Mouse (Mus musculus) stomach, embryonic 15.5 days (tissue): ENCODE results near the gene Dhx32. TPM values are rescaled to one million over a fixed set of nuclear protein-coding genes. Genes with fewer than 3 reads are reported as not detected.

Experiments used
- ATAC-seq: fragments of 200-750 bp; cut with Nextera tagmentation; 2 replicates; pipeline ENCODE4 v1.8.0; 2017; ENCODE audit warnings: low read depth, moderate number of reproducible peaks, moderate TSS enrichment; ENCODE audit not compliant: insufficient read depth, low FRiP score
- H3K27ac ChIP-seq: fragments of 300-500 bp; sonication (generic); 2 replicates; pipeline ENCODE4 v1.5.1; 2015; ENCODE audit warnings: mild to moderate bottlenecking, inconsistent platforms
- H3K27me3 ChIP-seq: fragments of 300-500 bp; sonication (generic); replicated peaks from 2 replicates; pipeline ENCODE4 v1.6.1; 2015; ENCODE audit warnings: inconsistent platforms
- H3K36me3 ChIP-seq: fragments of 300-500 bp; sonication (generic); 2 replicates; pipeline ENCODE4 v1.6.1; 2015; ENCODE audit warnings: inconsistent platforms
- H3K4me1 ChIP-seq: fragments of 300-500 bp; sonication (generic); 2 replicates; pipeline ENCODE4 v1.6.1; 2015; ENCODE audit warnings: inconsistent platforms
- H3K4me2 ChIP-seq: fragments of 300-500 bp; sonication (generic); 2 replicates; pipeline ENCODE4 v1.6.1; 2015; ENCODE audit warnings: mild to moderate bottlenecking, inconsistent platforms
- H3K4me3 ChIP-seq: fragments of 300-500 bp; sonication (generic); replicated peaks from 2 replicates; pipeline ENCODE4 v1.5.1; 2015; ENCODE audit warnings: inconsistent platforms
- H3K9ac ChIP-seq: fragments of 300-500 bp; sonication (generic); 2 replicates; pipeline ENCODE4 v1.6.1; 2015; ENCODE audit warnings: inconsistent platforms
- H3K9me3 ChIP-seq: fragments of 300-500 bp; sonication (generic); 2 replicates; pipeline ENCODE4 v1.6.1; 2016; ENCODE audit warnings: inconsistent platforms
- WGBS: fragments of 180-500 bp; shearing (Covaris S2); methylation state at CpG from one replicate; pipeline ENCODE4 v1.1.7; 2015; 5-methylcytosine and 5-hydroxymethylcytosine counted together
- polyA plus RNA-seq: library from polyadenylated mRNA; unstranded; fragments of >200 nt; fragmentation: Nextera tagmentation; extraction: Ambion mirVana; gene quantifications from 2 replicates; pipeline ENCODE4 v1.2.1, GENCODE M21; 2015

Gene Dhx32
- polyA plus RNA-seq, 1 experiment from 2014 or later: 45.3 TPM

- Histone ChIP-seq H3K4me3 (no peak overlapping the region), H3K9me3 (no peaks in the 10 kb centered on the region), H3K9ac (no peak overlapping the region), H3K4me1 (0 out of 2 replicates have a peak, but pooled peaks cover 4% of the 10 kb centered on the region), H3K36me3 (peaks cover 5% of the 10 kb centered on the region; the same call in 1 of the 2 replicates), H3K27me3 (no peaks in the 10 kb centered on the region), H3K27ac (no peak overlapping the region), H3K4me2 (no peak overlapping the region)
- 79% methylated on average over 1 of the region's 1 CpGs for WGBS
- no peak for ATAC-seq
Measured at GRCm38 (mm10) chr7:133744209-133744608, 38.3 kb downstream of the Dhx32 start.

- H3K27ac ChIP-seq: no peak overlapping the region
- 47% methylated on average over 4 of the region's 4 CpGs for WGBS
Measured at GRCm38 (mm10) chr7:133743611-133744010, 38.9 kb downstream of the Dhx32 start.

GRCm38 (mm10) chr7:133742530-133743325, 39.8 kb downstream of the Dhx32 start:
- no peaks in the 10 kb centered on the region for H3K9me3 ChIP-seq
- H3K4me1 ChIP-seq: 0 out of 2 replicates have a peak, but pooled peaks cover under 1% of the 10 kb centered on the region
- H3K4me2 ChIP-seq: no peak overlapping the region
- no peak for ATAC-seq
- H3K36me3 ChIP-seq: peaks cover 5% of the 10 kb centered on the region; the same call in 1 of the 2 replicates
- H3K4me3 ChIP-seq: no peak overlapping the region
- H3K9ac ChIP-seq: no peak overlapping the region
- no peak overlapping the region for H3K27ac ChIP-seq
- 90% methylated on average over 12 of the region's 12 CpGs for WGBS
- no peaks in the 10 kb centered on the region for H3K27me3 ChIP-seq

More at GRCm38 (mm10) chr7:133743611-133744010, 38.9 kb downstream of the Dhx32 start:
- no peak overlapping the region for H3K4me3 ChIP-seq
- H3K36me3 ChIP-seq: peaks cover 5% of the 10 kb centered on the region; the same call in 1 of the 2 replicates
- 0 out of 2 replicates have a peak, but pooled peaks cover 4% of the 10 kb centered on the region for H3K4me1 ChIP-seq
- ATAC-seq: no peak
- H3K9ac ChIP-seq: no peak overlapping the region
- no peak overlapping the region for H3K4me2 ChIP-seq
- no peaks in the 10 kb centered on the region for H3K27me3 ChIP-seq
- H3K9me3 ChIP-seq: no peaks in the 10 kb centered on the region

- H3K4me1 ChIP-seq: no peaks in the 10 kb centered on the region
- 83% methylated on average over 7 of the region's 7 CpGs for WGBS
- no peaks in the 10 kb centered on the region for H3K27me3 ChIP-seq
- no peak overlapping the region for H3K4me3 ChIP-seq
- H3K4me2 ChIP-seq: no peak overlapping the region
- ATAC-seq: no peak
- no peak overlapping the region for H3K9ac ChIP-seq
- no peak overlapping the region for H3K27ac ChIP-seq
- peaks cover 5% of the 10 kb centered on the region; the same call in 1 of the 2 replicates for H3K36me3 ChIP-seq
- no peaks in the 10 kb centered on the region for H3K9me3 ChIP-seq
Measured at GRCm38 (mm10) chr7:133740558-133740957, 42.0 kb downstream of the Dhx32 start.

- no peaks in the 10 kb centered on the region for H3K27me3 ChIP-seq
- H3K4me1 ChIP-seq: no peaks in the 10 kb centered on the region
- 0 out of 2 replicates have a peak, but pooled peaks cover 3% of the 10 kb centered on the region for H3K36me3 ChIP-seq
- ATAC-seq: no peak
- WGBS: 65% methylated on average over 4 of the region's 4 CpGs
- H3K4me3 ChIP-seq: no peak overlapping the region
- H3K27ac ChIP-seq: no peak overlapping the region
- no peak overlapping the region for H3K4me2 ChIP-seq
- no peak overlapping the region for H3K9ac ChIP-seq
- H3K9me3 ChIP-seq: no peaks in the 10 kb centered on the region
Measured at GRCm38 (mm10) chr7:133731971-133732645, 50.4 kb downstream of the Dhx32 start.

GRCm38 (mm10) chr7:133730324-133731191, 52.0 kb downstream of the Dhx32 start:
- no peaks in the 10 kb centered on the region for H3K9me3 ChIP-seq
- H3K27ac ChIP-seq: no peak overlapping the region
- no peak overlapping the region for H3K9ac ChIP-seq
- H3K4me1 ChIP-seq: no peaks in the 10 kb centered on the region
- WGBS: 72% methylated on average over 11 of the region's 11 CpGs
- H3K36me3 ChIP-seq: 0 out of 2 replicates have a peak, but pooled peaks cover 3% of the 10 kb centered on the region
- no peak for ATAC-seq
- H3K4me2 ChIP-seq: no peak overlapping the region
- no peak overlapping the region for H3K4me3 ChIP-seq
- H3K27me3 ChIP-seq: no peaks in the 10 kb centered on the region

- H3K27me3 ChIP-seq: no peaks in the 10 kb centered on the region
- peaks cover 5% of the 10 kb centered on the region; the same call in 1 of the 2 replicates for H3K36me3 ChIP-seq
- H3K27ac ChIP-seq: no peak overlapping the region
- no peaks in the 10 kb centered on the region for H3K4me1 ChIP-seq
- no peaks in the 10 kb centered on the region for H3K9me3 ChIP-seq
- no peak for ATAC-seq
- 71% methylated on average over 5 of the region's 5 CpGs for WGBS
- no peak overlapping the region for H3K4me3 ChIP-seq
- H3K9ac ChIP-seq: no peak overlapping the region
- no peak overlapping the region for H3K4me2 ChIP-seq
Measured at GRCm38 (mm10) chr7:133729351-133729750, 53.2 kb downstream of the Dhx32 start.

- peaks cover 16% of the 10 kb centered on the region for H3K36me3 ChIP-seq
- ATAC-seq: no peak
- no peak overlapping the region for H3K4me3 ChIP-seq
- H3K9ac ChIP-seq: no peak overlapping the region
- no peak overlapping the region for H3K4me2 ChIP-seq
- no peaks in the 10 kb centered on the region for H3K4me1 ChIP-seq
- H3K27ac ChIP-seq: no peak overlapping the region
- 73% methylated on average over 6 of the region's 6 CpGs for WGBS
- no peaks in the 10 kb centered on the region for H3K9me3 ChIP-seq
- no peaks in the 10 kb centered on the region for H3K27me3 ChIP-seq
Measured at GRCm38 (mm10) chr7:133727027-133727426, 55.5 kb downstream of the Dhx32 start.

GRCm38 (mm10) chr7:133725571-133725970, 57.0 kb downstream of the Dhx32 start:
- peaks cover 27% of the 10 kb centered on the region for H3K36me3 ChIP-seq
- WGBS: 78% methylated on average over 10 of the region's 10 CpGs
- no peaks in the 10 kb centered on the region for H3K27me3 ChIP-seq
- H3K9me3 ChIP-seq: no peaks in the 10 kb centered on the region
- H3K27ac ChIP-seq: no peak overlapping the region
- H3K4me1 ChIP-seq: no peaks in the 10 kb centered on the region
- no peak overlapping the region for H3K4me3 ChIP-seq
- no peak overlapping the region for H3K4me2 ChIP-seq
- ATAC-seq: no peak
- H3K9ac ChIP-seq: no peak overlapping the region

GRCm38 (mm10) chr7:133724844-133725243, 57.7 kb downstream of the Dhx32 start:
- no peak for ATAC-seq
- no peaks in the 10 kb centered on the region for H3K9me3 ChIP-seq
- no peak overlapping the region for H3K4me2 ChIP-seq
- no peak overlapping the region for H3K9ac ChIP-seq
- no peak overlapping the region for H3K4me3 ChIP-seq
- no peak overlapping the region for H3K27ac ChIP-seq
- H3K27me3 ChIP-seq: no peaks in the 10 kb centered on the region
- peaks cover 34% of the 10 kb centered on the region for H3K36me3 ChIP-seq
- no peaks in the 10 kb centered on the region for H3K4me1 ChIP-seq
- WGBS: 88% methylated on average over 10 of the region's 10 CpGs

- Histone ChIP-seq H3K36me3 (peaks cover 66% of the 10 kb centered on the region), H3K4me3 (no peak overlapping the region), H3K4me2 (no peak overlapping the region), H3K9me3 (no peaks in the 10 kb centered on the region), H3K9ac (no peak overlapping the region), H3K4me1 (no peaks in the 10 kb centered on the region), H3K27me3 (no peaks in the 10 kb centered on the region), H3K27ac (no peak overlapping the region)
- ATAC-seq: no peak
- WGBS: 84% methylated on average over 11 of the region's 11 CpGs
Measured at GRCm38 (mm10) chr7:133720616-133721015, 61.9 kb downstream of the Dhx32 start.
